Mouse (Mus musculus) kidney, postnatal 25 days (tissue): ENCODE measurements at regions not wholly inside any gene's neighbourhood (a gene's known extent, or its start where the extent isn't known, plus 50 kb on each side); places are given as distances from the start of the nearest gene placed in this dataset.

Experiments
- DNase-seq, 2 experiments: peaks; one replicate each; pipeline ENCODE4 v3.0.0; 2021; ENCODE audit warnings: mixed read lengths in 2 of 2

DNA sequence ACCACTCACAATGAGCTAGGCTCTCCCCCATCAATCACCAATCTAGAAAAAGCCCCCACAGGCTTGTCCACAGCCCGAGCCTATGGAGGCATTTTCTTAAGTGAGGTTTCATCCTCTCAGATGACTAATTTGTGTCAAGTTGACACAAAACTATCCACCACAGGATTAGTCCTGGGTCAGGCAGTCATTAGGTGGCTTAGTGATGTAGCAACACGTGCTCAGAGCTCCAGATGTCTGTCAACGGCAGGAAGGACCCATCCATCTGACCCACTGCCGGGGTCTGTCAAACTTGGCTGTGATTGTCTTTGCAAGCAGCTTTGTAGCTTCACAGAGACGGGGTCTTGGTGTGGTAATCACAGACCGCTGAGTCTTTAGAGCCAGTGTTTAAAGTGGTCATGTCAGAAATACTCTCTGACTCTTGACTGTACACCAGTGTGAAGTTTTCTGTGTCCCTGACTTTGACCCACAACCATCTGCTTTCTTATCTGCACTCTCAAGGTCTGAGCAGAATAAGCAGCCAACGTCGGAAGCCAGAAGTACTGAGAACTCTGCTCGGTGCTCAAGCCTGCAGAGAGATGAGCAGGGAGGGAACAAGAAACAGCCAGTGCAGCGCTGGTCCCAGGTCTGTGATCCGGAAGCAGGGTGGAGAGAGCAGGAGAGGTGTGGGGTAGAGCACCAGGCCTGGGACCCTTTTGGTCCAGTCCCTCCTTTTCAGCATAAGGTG is 131.6 kb upstream of the Nfe2l3 start:
- DNase-seq = no peak

GRCm38 (mm10) chr6:51301831-51302230 is 130.6 kb upstream of the Nfe2l3 start:
- no peak for DNase-seq

DNA sequence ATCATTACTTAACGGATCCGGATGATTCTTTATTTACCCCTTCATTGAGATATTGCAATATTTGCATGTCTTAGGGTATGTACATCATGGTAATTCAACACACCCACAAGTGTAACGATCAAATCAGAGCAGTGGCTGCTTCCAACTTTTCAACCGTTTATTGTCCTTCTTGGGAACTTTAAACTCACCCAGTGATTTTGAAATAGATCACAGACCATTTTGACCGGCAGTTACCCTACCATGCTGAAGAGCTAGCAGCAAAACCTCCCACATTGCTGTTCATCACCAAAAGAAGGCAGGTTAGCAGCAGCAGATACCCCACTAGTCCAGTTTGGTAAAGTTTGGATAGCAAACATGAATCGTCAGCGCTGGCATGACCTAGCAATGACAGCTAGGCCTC is 130.2 kb upstream of the Nfe2l3 start:
- no peak for DNase-seq

DNA sequence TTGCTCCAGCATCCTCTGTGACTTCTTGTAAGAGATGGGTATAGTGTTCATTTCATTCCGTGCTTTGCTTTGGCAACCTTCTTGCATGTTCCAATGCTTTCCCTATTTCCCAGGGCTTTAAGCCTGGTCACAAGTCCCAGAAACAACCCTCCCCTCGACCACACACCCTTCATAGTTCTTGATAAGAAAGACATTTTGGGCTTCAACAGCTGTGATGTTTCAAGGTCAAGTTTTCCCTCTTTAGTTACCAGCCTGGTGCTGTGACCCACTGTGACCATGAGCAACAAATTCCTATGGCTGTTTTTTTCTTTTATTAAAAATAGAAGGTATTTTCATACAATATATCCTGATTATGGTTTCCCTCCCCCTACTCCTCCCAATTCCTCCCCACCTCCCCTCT is 114.1 kb upstream of the Nfe2l3 start:
- no peak for DNase-seq

- DNase-seq = no peak
Measured at GRCm38 (mm10) chr6:51320019-51320418, 112.5 kb upstream of the Nfe2l3 start.

DNA sequence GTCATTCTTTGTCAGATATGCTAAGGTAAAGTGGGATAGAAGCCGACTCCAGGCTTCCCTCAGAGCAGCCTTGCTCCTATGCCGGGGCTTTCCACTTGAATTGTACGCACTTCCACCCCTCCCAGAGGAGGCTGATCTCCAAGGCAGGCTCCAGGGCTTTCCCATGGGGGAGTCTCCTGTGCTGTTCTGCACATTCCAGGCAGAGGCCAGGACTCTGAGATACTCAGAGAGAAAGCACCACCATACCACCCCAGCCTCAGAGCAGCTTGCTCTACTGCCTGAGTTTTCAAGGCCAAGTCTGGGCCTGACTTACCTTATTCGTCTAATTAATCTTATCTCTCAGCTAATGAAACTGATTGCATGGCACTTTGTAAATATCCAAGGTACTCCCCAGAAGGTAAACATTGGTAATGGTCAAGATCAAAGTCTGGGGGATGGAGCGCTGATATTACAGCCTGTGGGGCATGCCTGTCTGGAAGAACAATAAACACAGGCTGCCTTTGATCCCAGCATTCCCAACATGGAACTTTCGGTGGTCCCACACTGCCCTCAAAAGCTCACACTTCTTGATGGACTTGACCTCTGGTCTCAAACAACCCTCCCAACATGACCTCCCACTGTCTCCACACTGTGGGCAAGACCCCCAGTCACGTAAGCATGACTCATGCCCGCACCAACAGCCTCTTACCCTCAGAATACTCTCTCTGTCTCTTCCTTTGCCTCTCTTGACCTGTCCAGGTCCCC is 111.6 kb upstream of the Nfe2l3 start:
- no peak for DNase-seq

- no peak for DNase-seq
Measured at GRCm38 (mm10) chr6:51326103-51326829, 106.2 kb upstream of the Nfe2l3 start.

DNA sequence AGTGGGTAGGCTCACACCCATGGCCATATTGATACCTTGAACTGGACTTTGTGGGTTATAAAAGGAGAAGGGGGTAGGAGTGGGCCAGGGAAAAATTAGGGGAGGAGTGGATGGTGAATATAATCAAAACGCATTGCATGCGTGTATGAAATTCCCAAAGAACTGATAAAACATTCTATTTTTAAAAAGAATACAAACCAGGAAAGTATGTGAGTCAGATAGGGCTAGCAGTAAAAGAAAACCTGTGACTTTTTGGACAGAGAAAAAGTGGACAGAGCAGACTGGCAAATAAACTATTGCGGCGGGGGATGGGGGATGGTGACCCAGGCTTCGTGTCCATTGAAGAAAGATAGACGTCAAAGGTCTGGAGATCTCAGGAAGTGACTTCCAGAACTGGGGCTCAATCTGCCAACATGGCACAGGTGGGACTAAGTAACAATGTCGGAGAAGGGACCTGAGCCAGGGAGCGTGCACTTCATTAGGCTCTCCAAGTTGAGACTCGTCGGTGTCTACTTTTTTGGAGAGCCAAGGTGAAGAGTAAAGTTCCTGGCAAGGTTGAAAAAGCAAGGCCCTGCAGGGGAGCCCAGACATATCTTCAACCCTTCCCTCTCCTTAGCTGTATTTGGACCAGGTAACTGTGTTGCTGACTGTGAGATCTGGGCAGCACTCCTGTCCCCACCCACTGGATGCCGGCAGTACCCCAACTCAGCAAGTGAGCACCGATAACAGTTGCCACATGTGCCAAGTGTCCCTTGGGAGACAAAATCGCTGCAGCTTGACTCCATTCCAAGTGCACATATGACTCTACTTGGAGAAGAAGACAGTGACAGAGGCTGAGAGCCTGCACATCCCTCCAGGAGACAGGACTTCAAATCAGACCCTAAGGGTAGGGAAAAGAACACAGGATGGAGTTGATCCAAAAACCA is 103.1 kb upstream of the Nfe2l3 start:
- no peak for DNase-seq

GRCm38 (mm10) chr6:51330069-51330706 is 102.3 kb upstream of the Nfe2l3 start:
- no peak for DNase-seq

DNA sequence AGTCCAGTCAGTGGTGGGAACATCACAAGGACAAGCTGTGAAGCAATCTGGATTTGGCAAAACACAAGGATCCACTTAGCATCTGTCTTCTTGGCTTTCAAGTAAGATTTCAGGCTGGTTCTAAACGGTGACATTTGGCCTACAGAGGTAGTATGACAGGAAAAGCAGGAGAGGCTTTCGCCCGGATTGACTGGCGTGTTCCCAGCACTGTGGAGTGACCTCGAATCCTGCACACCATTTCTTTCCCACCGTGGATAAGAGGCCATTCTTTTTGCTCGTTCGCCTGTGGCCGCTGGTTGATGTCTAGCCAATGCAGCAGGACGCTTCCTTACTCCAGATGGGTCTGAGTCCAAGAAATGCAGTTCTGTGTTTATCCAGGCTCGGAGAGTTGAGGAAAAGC is 99.6 kb upstream of the Nfe2l3 start:
- DNase-seq = no peak

DNA sequence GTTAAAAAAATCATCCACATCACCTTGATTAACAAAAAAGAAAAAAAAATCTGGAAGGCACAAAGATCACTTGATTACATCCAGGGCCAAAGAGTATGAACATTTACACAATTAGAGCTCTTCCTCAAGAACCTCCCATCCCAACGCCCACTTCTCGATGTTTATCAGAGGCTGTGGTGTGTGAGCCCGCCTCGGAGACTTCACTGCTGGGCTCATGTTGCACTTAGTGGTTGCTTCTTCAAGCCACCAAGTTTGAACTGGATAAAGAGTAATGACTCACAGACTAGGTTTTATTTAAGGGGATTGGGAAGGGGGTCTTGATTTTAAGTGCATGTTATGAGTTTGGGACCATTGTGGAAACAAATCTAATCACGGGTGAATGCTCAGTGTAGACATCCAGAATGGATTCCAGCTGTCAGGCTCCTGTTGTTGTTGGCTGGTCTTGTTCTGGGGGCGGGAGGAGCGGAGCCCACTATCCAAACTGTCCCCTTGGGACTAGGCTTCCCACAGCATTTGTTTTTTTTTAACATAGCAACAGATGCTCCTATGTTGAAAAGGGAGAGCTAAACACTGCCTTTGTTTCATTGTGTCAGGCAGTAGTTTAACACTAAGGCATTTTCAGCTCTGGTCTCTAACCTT is 98.6 kb upstream of the Nfe2l3 start:
- DNase-seq = peak in 1 of 2 experiments; percentile 32

DNA sequence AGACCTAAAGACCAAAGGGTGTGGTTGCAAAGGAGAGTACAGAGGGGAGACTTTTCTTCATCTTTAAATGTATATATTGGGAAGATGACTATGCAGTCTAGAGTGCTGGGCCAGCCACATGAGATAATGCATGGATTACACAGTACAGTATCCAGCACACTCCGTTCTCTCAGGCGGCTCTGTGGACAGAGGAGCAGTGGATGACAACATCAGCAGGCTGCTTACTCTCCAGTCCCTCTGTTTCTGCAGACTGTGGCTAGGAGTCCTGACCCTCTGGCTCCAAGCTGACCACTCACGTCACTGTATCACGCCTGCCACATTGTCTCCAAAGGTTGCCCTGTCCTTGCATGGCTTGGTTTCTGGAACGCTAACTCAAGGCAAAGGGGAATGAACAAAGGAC is 97.2 kb upstream of the Nfe2l3 start:
- no peak for DNase-seq

- no peak for DNase-seq
Measured at GRCm38 (mm10) chr6:51339301-51339700, 93.2 kb upstream of the Nfe2l3 start.

- DNase-seq = peak in 1 of 2 experiments; percentile 15
Measured at GRCm38 (mm10) chr6:51347721-51348120, 84.7 kb upstream of the Nfe2l3 start.

DNA sequence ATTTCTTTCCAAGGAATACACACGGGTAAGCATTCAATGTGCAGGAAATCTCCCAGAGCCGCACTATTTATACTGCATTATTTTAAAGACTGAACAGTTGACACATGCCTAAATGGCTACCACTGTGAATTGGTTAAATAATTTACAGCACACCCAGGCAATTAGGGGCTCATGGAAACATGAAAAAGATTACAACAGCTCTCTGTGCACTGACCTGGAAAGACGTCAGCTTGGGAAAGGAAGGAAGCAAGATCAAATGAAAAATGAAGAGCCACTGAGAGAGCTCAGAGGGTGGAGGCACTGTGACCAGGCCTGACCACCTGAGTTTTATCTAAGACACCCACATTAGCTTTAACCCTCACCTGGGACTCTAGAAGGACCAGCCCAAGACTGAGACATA is 82.7 kb upstream of the Nfe2l3 start:
- peak in 1 of 2 experiments; percentile 6 for DNase-seq

DNA sequence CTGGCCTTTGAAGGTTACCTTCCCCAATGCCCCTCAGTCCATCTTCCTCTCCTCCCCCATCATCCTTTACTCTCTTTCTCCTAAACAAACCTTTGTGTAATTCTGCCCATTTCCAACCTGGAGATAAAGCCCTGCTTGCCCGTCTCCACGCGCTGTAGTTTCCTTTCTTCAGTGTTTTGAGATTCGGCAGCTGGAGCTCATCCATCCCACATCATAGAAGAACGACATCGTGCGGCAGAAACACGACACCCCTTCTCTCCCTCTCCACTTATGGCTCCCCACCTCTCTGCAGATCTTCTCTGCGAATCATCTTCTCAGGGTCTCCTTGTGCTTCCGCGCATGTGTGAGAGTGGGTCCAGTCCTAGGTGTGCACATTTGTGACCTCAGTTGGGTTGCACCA is 77.4 kb upstream of the Nfe2l3 start:
- DNase-seq = no peak

- no peak for DNase-seq
Measured at GRCm38 (mm10) chr6:51361611-51362180, 70.8 kb upstream of the Nfe2l3 start.

GRCm38 (mm10) chr6:51362475-51363226 is 69.8 kb upstream of the Nfe2l3 start:
- peak; percentile 86 to 92 for DNase-seq

DNA sequence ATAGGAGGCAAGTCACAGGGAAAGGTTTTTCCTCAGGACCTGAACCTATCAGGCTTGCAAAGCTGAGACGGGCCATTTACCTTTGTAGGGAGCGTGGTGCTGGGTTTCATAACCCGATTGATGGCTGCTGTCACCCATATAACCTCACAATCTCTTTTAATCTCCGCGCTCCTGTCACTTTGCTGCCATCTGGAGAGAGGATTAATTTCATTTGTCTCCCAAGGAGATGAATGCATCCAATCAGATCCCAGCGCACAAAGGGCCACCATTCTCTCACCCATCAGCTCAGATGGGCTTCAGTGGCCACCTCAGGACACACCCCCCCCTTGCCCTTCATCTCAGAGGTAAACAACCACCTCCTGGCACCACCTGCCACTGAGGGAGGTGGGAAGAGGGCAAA is 67.7 kb upstream of the Nfe2l3 start:
- no peak for DNase-seq

DNA sequence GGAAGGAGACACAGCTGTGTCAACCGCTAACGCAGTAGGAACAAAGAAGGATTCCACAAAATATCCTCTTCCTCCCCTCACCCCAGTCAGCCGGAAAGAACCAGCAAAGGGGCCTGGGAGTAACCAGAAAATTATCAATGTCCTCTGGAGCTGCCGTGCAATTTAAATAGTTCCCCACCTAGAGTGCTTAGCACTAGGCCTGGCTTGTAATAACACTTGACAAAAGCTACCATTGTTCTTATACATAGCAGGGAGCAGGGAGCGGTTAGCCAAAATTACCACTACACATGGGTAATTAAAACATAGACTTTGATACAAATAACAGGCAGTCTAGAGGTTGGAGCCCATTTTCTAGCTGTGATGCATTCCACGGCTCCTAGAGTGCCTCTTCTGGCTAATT is 62.7 kb upstream of the Nfe2l3 start:
- no peak for DNase-seq
